8 mouse cellular contexts compared by ENCODE assay signal in genomic region chr17:29342010-29342910, GRCm38 (mm10). TPM values are rescaled to one million over a fixed set of nuclear protein-coding genes. Genes with fewer than 3 reads are reported as not detected.
DNase-seq lines count a peak whose midpoint lies in the region; ATAC-seq and TF ChIP-seq lines count a peak whose summit lies in the region.

No protein-coding gene starts in this region.

- WGBS in heart, adult 2 months, result 17% methylated on average over 13 of the region's 13 CpGs
- 27% methylated on average over 13 of the region's 13 CpGs for WGBS in lung, postnatal 0 days

- H3K4me2 ChIP-seq in lung, postnatal 0 days (replicated peaks; ENCODE audit: low read depth, low read length), result peak overlapping the region; percentile 43

- no peaks in the 10 kb centered on the region for H3K27me3 ChIP-seq in heart, adult 2 months (ENCODE audit: control insufficient read depth, insufficient read depth, low read length)
- H3K27me3 ChIP-seq in lung, postnatal 0 days (replicated peaks; ENCODE audit: insufficient read depth, low read length), result no peaks in the 10 kb centered on the region
- H3K27me3 ChIP-seq in testis, adult 2 months (ENCODE audit: control insufficient read depth, insufficient read depth, low read length), result no peaks in the 10 kb centered on the region

- peak overlapping the region; percentile 62 for H3K9ac ChIP-seq in heart, adult 2 months (ENCODE audit: low read depth, low read length)
- no peak overlapping the region for H3K9ac ChIP-seq in lung, postnatal 0 days (replicated peaks; ENCODE audit: low read depth)

- H3K36me3 ChIP-seq in heart, adult 2 months (ENCODE audit: control insufficient read depth, insufficient read depth, low read length), result no peaks in the 10 kb centered on the region; the same call in 1 of the 2 replicates
- peaks cover 18% of the 10 kb centered on the region; the same call in 1 of the 2 replicates for H3K36me3 ChIP-seq in lung, postnatal 0 days (ENCODE audit: insufficient read depth, low read length)
- no peaks in the 10 kb centered on the region for H3K36me3 ChIP-seq in testis, adult 2 months (ENCODE audit: control insufficient read depth, insufficient read depth, low read length)

- TF ChIP-seq CTCF in heart, adult 2 months (IDR thresholded peaks at IDR 0.05), result no peak
- TF ChIP-seq CTCF in lung, postnatal 0 days (IDR thresholded peaks at IDR 0.05), result no peak; the same call in 1 of the 2 replicates
- TF ChIP-seq CTCF in testis, adult 2 months (IDR thresholded peaks at IDR 0.05; ENCODE audit: control insufficient read depth, insufficient read depth, insufficient replicate concordance, low read depth, low read length), result no peak

- TF ChIP-seq POLR2A in heart, adult 2 months (IDR thresholded peaks at IDR 0.05; ENCODE audit: insufficient read depth, low read depth, low read length), result no peak; the same call in none of the 2 replicates
- TF ChIP-seq POLR2A in testis, adult 2 months (IDR thresholded peaks at IDR 0.05; ENCODE audit: control insufficient read depth, low read depth, low read length), result no peak

- intact Hi-C loops in heart, adult 2 months (cut with DNase I), result no loop called here

- no peaks in the 10 kb centered on the region for H3K9me3 ChIP-seq in lung, postnatal 0 days (ENCODE audit: low read length)

- H3K4me1 ChIP-seq in heart, adult 2 months (ENCODE audit: control insufficient read depth, insufficient read depth, low read length), result peaks cover 37% of the 10 kb centered on the region
- H3K4me1 ChIP-seq in lung, postnatal 0 days (ENCODE audit: insufficient read depth, low read depth, low read length), result peaks cover 25% of the 10 kb centered on the region
- H3K4me1 ChIP-seq in testis, adult 2 months (ENCODE audit: control insufficient read depth, insufficient read depth, low read length), result peaks cover 27% of the 10 kb centered on the region

- peak; percentile 33 for DNase-seq in 416B (ENCODE audit: low read depth)
- DNase-seq in brain, adult 2 months (ENCODE audit: low read depth, low spot score), result peak; percentile 64
- peak; percentile 79 for DNase-seq in heart, adult 2 months
- peak; percentile 46 for DNase-seq in kidney, adult 9 months
- peak; percentile 92 for DNase-seq in lung, postnatal 0 days (ENCODE audit: low spot score)
- DNase-seq in frontal cortex, postnatal 25 days (ENCODE audit: low spot score in 2 of 2), result no peak
- no peak for DNase-seq in cerebellum, postnatal 25 days

- peak; percentile 58; the same call in 1 of the 2 replicates for TF ChIP-seq EP300 in heart, adult 2 months (IDR thresholded peaks at IDR 0.05; ENCODE audit: insufficient read depth, low read depth, low read length)
- TF ChIP-seq EP300 in lung, postnatal 0 days (IDR thresholded peaks at IDR 0.05), result peak; percentile 65; the same call in 1 of the 2 replicates

- H3K27ac ChIP-seq in heart, adult 2 months, result peak overlapping the region; percentile 92
- peak overlapping the region; percentile 92 for H3K27ac ChIP-seq in lung, postnatal 0 days (ENCODE audit: low read length)
- peak overlapping the region; percentile 41; the same call in 1 of the 2 replicates for H3K27ac ChIP-seq in testis, adult 2 months (ENCODE audit: control insufficient read depth, insufficient read depth, low read depth, low read length)

- H3K4me3 ChIP-seq in heart, adult 2 months, result peak overlapping the region; percentile 24; the same call in 1 of the 2 replicates
- H3K4me3 ChIP-seq in lung, postnatal 0 days (ENCODE audit: low read depth, low read length), result no peak overlapping the region
- H3K4me3 ChIP-seq in testis, adult 2 months (ENCODE audit: control insufficient read depth, low read depth, low read length), result no peak overlapping the region

- H3K79me2 ChIP-seq in heart, adult 2 months (replicated peaks; ENCODE audit: control insufficient read depth, insufficient read depth, low read length), result peaks cover 3% of the 10 kb centered on the region; the same call in 1 of the 2 replicates

- ATAC-seq in lung, postnatal 0 days, result peak; percentile 83

RNA-seq across cellular contexts. Expression of gene Mtch1, which starts 5.5 kb away (rescaled TPM):
- total RNA-seq in heart, adult 2 months (2021), result 100 to 1,000 TPM; 186 to 203 TPM
- polyA plus RNA-seq in heart, adult 2 months (2012; rRNA removed), result 234 and 293 TPM in 2 replicates
- 342 and 350 TPM in 2 replicates for polyA plus RNA-seq in lung, postnatal 0 days (2015; fragmentation: Nextera tagmentation; extraction: Ambion mirVana)
- 43.5 and 46.5 TPM in 2 replicates for polyA plus RNA-seq in testis, adult 2 months (2012; rRNA removed)

RNA-seq across cellular contexts. Expression of gene Fgd2, which starts 18.5 kb away (rescaled TPM):
- total RNA-seq in heart, adult 2 months (2021), result 1 to 10 TPM; 1.9 to 2.4 TPM
- 5.9 and 9.2 TPM in 2 replicates for polyA plus RNA-seq in heart, adult 2 months (2012; rRNA removed)
- 11.9 and 14.2 TPM in 2 replicates for polyA plus RNA-seq in lung, postnatal 0 days (2015; fragmentation: Nextera tagmentation; extraction: Ambion mirVana)
- 33.4 and 38.3 TPM in 2 replicates for polyA plus RNA-seq in testis, adult 2 months (2012; rRNA removed)

RNA-seq across cellular contexts. Expression of gene Pi16, which starts 24.8 kb away (rescaled TPM):
- 10 to 100 TPM; 24.1 to 40.7 TPM for total RNA-seq in heart, adult 2 months (2021)
- polyA plus RNA-seq in heart, adult 2 months (2012; rRNA removed), result 63.1 and 73.5 TPM in 2 replicates
- polyA plus RNA-seq in lung, postnatal 0 days (2015; fragmentation: Nextera tagmentation; extraction: Ambion mirVana), result 2.2 and 2.8 TPM in 2 replicates
- 4.3 and 5.9 TPM in 2 replicates for polyA plus RNA-seq in testis, adult 2 months (2012; rRNA removed)

Comparison
In these comparisons a context has a peak if more than half of its experiments do, and no peak if none do; other contexts are left out.
1. DNase-seq: peak in 416B (single experiment), brain, adult 2 months (single experiment), heart, adult 2 months (2 of 2), kidney, adult 9 months (single experiment) and lung, postnatal 0 days (single experiment); none in frontal cortex, postnatal 25 days (0 of 2) and cerebellum, postnatal 25 days (0 of 2).
2. H3K27ac ChIP-seq: peak in every context shown above with its lines; median percentile 92 in heart, adult 2 months; 92 in lung, postnatal 0 days; 41 in testis, adult 2 months.